Mouse (Mus musculus) heart, adult 2 months (tissue): ENCODE data around the gene Ttc39b.

Source experiments
- EP300 ChIP-seq: fragments of 200-500 bp; IDR thresholded peaks from 2 replicates; pipeline ENCODE4 v1.6.1; 2011; ENCODE audit warnings: low read depth, low read length, control low read depth; ENCODE audit not compliant: insufficient read depth
- POLR2A ChIP-seq: fragments of 200-500 bp; IDR thresholded peaks from 2 replicates; pipeline ENCODE4 v1.6.1; 2011; ENCODE audit warnings: mild to moderate bottlenecking, low read depth, low read length, control low read depth; ENCODE audit not compliant: insufficient read depth

- TF ChIP-seq EP300 (no peak), POLR2A (no peak)
Measured at GRCm38 (mm10) chr4:83328026-83328945, 4.2 kb upstream of the Ttc39b start.
